Mouse (Mus musculus) small intestine, adult 2 months (tissue): ENCODE data around the gene Wnt9b. TPM values are rescaled to one million over a fixed set of nuclear protein-coding genes. Genes with fewer than 3 reads are reported as not detected.

Source experiments
- H3K27ac ChIP-seq: fragments of 200-500 bp; 2 replicates; pipeline ENCODE4 v1.5.1; 2012; ENCODE audit warnings: low read depth, low read length, control low read depth, inconsistent platforms; ENCODE audit not compliant: insufficient read depth
- H3K27me3 ChIP-seq: fragments of 200-500 bp; 2 replicates; pipeline ENCODE4 v1.6.1; 2012; ENCODE audit warnings: mild to moderate bottlenecking, moderate library complexity, low read length, inconsistent platforms; ENCODE audit not compliant: control insufficient read depth, insufficient read depth
- H3K36me3 ChIP-seq: fragments of 200-500 bp; 2 replicates; pipeline ENCODE4 v1.6.1; 2012; ENCODE audit warnings: mild to moderate bottlenecking, low read length, control low read depth, inconsistent platforms; ENCODE audit not compliant: control insufficient read depth, insufficient read depth
- H3K4me1 ChIP-seq: fragments of 200-500 bp; 2 replicates; pipeline ENCODE4 v1.6.1; 2012; ENCODE audit warnings: low read length, inconsistent platforms, mixed read lengths; ENCODE audit not compliant: control insufficient read depth, insufficient read depth, insufficient read length
- H3K4me3 ChIP-seq: fragments of 200-500 bp; 2 replicates; pipeline ENCODE4 v1.5.1; 2012; ENCODE audit warnings: low read depth, mild to moderate bottlenecking, control low read depth, inconsistent platforms, low read length, moderate library complexity
- CTCF ChIP-seq: fragments of 200-500 bp; IDR thresholded peaks from 2 replicates; pipeline ENCODE4 v1.5.1; 2012; ENCODE audit warnings: low read depth, mild to moderate bottlenecking, control low read depth, inconsistent platforms, low read length, moderate library complexity, mixed read lengths; ENCODE audit not compliant: insufficient replicate concordance, insufficient read length; ENCODE audit errors: extremely low read depth
- POLR2A ChIP-seq: fragments of 200-500 bp; IDR thresholded peaks from 2 replicates; pipeline ENCODE4 v1.6.1; 2012; ENCODE audit warnings: low read depth, mild to moderate bottlenecking, control low read depth, inconsistent platforms, low read length, moderate library complexity
- WGBS: fragments of 180-500 bp; shearing (Covaris S2); methylation state at CpG from one replicate; pipeline ENCODE4 v1.1.7; 2018; 5-methylcytosine and 5-hydroxymethylcytosine counted together
- polyA plus RNA-seq: library from polyadenylated mRNA; depleted of rRNA; stranded (reverse); fragments of >200 nt; gene quantifications from 2 replicates; pipeline ENCODE4 v1.2.3, GENCODE M21; 2012

Wnt9b gene
- polyA plus RNA-seq, 1 experiment = 0.10 TPM

- WGBS = 74% methylated on average over 2 of the region's 2 CpGs
- Histone ChIP-seq H3K27me3 (no peaks in the 10 kb centered on the region), H3K4me1 (peaks cover 2% of the 10 kb centered on the region; the same call in 1 of the 2 replicates), H3K27ac (no peak overlapping the region), H3K4me3 (no peak overlapping the region), H3K36me3 (no peaks in the 10 kb centered on the region)
- TF ChIP-seq CTCF (no peak), POLR2A (no peak)
Observed at GRCm38 (mm10) chr11:103714074-103714473, 35.5 kb downstream of the Wnt9b start.

- no peaks in the 10 kb centered on the region for H3K27me3 ChIP-seq
- WGBS = 74% methylated on average over 28 of the region's 28 CpGs
- TF ChIP-seq POLR2A = no peak
- H3K4me3 ChIP-seq = no peak overlapping the region
- no peak overlapping the region for H3K27ac ChIP-seq
- peaks cover 7% of the 10 kb centered on the region for H3K4me1 ChIP-seq
- no peaks in the 10 kb centered on the region for H3K36me3 ChIP-seq
Observed at GRCm38 (mm10) chr11:103711851-103712587, 37.6 kb downstream of the Wnt9b start.

GRCm38 (mm10) chr11:103709982-103710381 is 39.6 kb downstream of the Wnt9b start:
- no peak overlapping the region for H3K4me3 ChIP-seq
- WGBS = 39% methylated on average over 1 of the region's 1 CpGs
- H3K27me3 ChIP-seq = no peaks in the 10 kb centered on the region
- no peak overlapping the region for H3K27ac ChIP-seq
- TF ChIP-seq POLR2A (no peak), CTCF (no peak)
- peaks cover 13% of the 10 kb centered on the region for H3K4me1 ChIP-seq
- no peaks in the 10 kb centered on the region for H3K36me3 ChIP-seq

GRCm38 (mm10) chr11:103707005-103707404 is 42.6 kb downstream of the Wnt9b start:
- Histone ChIP-seq H3K27ac (peak overlapping the region; percentile 49), H3K36me3 (no peaks in the 10 kb centered on the region; the same call in 1 of the 2 replicates), H3K27me3 (no peaks in the 10 kb centered on the region), H3K4me1 (peaks cover 13% of the 10 kb centered on the region), H3K4me3 (no peak overlapping the region)
- WGBS = 19% methylated on average over 8 of the region's 8 CpGs
- TF ChIP-seq POLR2A (no peak), CTCF (no peak)

- Histone ChIP-seq H3K27me3 (no peaks in the 10 kb centered on the region), H3K4me1 (peaks cover 9% of the 10 kb centered on the region; the same call in 1 of the 2 replicates), H3K27ac (peak overlapping the region; percentile 99), H3K4me3 (no peak overlapping the region; the same call in 1 of the 2 replicates), H3K36me3 (peaks cover 6% of the 10 kb centered on the region)
- WGBS = 50% methylated on average over 2 of the region's 2 CpGs
- TF ChIP-seq POLR2A (no peak), CTCF (no peak)
Observed at GRCm38 (mm10) chr11:103698226-103698625, 51.4 kb downstream of the Wnt9b start.

GRCm38 (mm10) chr11:103697565-103698176 is 52.0 kb downstream of the Wnt9b start, which contains the start of gene Gosr2:
TSS of gene Gosr2 (minus strand) at chr11:103697898.
- Histone ChIP-seq H3K36me3 (peaks cover 6% of the 10 kb centered on the region), H3K27ac (peak within 1 kb of the TSS; percentile 99), H3K4me1 (peaks cover 9% of the 10 kb centered on the region; the same call in 1 of the 2 replicates), H3K27me3 (no peaks in the 10 kb centered on the region), H3K4me3 (peak within 1 kb of the TSS; percentile 93)
- WGBS = under 1% methylated on average over 57 of the region's 57 CpGs
- TF ChIP-seq POLR2A = peak; percentile 85
- TF ChIP-seq CTCF = no peak

- Histone ChIP-seq H3K27me3 (no peaks in the 10 kb centered on the region), H3K4me1 (peaks cover 12% of the 10 kb centered on the region; the same call in 1 of the 2 replicates), H3K27ac (peak overlapping the region; percentile 99), H3K4me3 (peak overlapping the region; percentile 93), H3K36me3 (peaks cover 6% of the 10 kb centered on the region)
- under 1% methylated on average over 18 of the region's 18 CpGs for WGBS
- TF ChIP-seq CTCF = no peak
- TF ChIP-seq POLR2A = no peak
Observed at GRCm38 (mm10) chr11:103696851-103697564, 52.6 kb downstream of the Wnt9b start.
